Mouse (Mus musculus) liver, embryonic 16.5 days (tissue): Measurements from ENCODE around the gene Cnbp. TPM values are rescaled to one million over a fixed set of nuclear protein-coding genes. Genes with fewer than 3 reads are reported as not detected.

Experiments used
- ATAC-seq: fragments of 200-750 bp; cut with Nextera tagmentation; 2 replicates; pipeline ENCODE4 v1.8.0; 2017; ENCODE audit warnings: low read depth, mild to moderate bottlenecking, moderate number of reproducible peaks, moderate library complexity
- H3K27ac ChIP-seq: fragments of 300-500 bp; sonication (generic); 2 replicates; pipeline ENCODE4 v1.5.1; 2014; ENCODE audit warnings: mild to moderate bottlenecking, low read length
- H3K27me3 ChIP-seq: fragments of 300-500 bp; sonication (generic); 2 replicates; pipeline ENCODE4 v1.6.1; 2014; ENCODE audit warnings: low read depth, low read length, mixed read lengths; ENCODE audit not compliant: control insufficient read depth, insufficient read depth
- H3K36me3 ChIP-seq: fragments of 300-500 bp; sonication (generic); 2 replicates; pipeline ENCODE4 v1.6.1; 2014; ENCODE audit warnings: mild to moderate bottlenecking; ENCODE audit not compliant: control insufficient read depth, insufficient read depth
- H3K4me1 ChIP-seq: fragments of 300-500 bp; sonication (generic); 2 replicates; pipeline ENCODE4 v1.6.1; 2014; ENCODE audit warnings: low read depth, low read length, mixed read lengths; ENCODE audit not compliant: control insufficient read depth
- H3K4me2 ChIP-seq: fragments of 300-500 bp; sonication (generic); 2 replicates; pipeline ENCODE4 v1.6.1; 2014; ENCODE audit warnings: low read depth, low read length, mixed read lengths
- H3K4me3 ChIP-seq: fragments of 300-500 bp; sonication (generic); 2 replicates; pipeline ENCODE4 v1.5.1; 2014; ENCODE audit warnings: low read depth, mild to moderate bottlenecking, low read length
- H3K9ac ChIP-seq: fragments of 300-500 bp; sonication (generic); 2 replicates; pipeline ENCODE4 v1.6.1; 2014; ENCODE audit warnings: low read depth, low read length
- H3K9me3 ChIP-seq: fragments of 300-500 bp; sonication (generic); replicated peaks from 2 replicates; pipeline ENCODE4 v1.6.1; 2016; ENCODE audit warnings: low read length; ENCODE audit not compliant: control insufficient read depth
- WGBS: fragments of 180-500 bp; shearing (Covaris S2); extraction: QIAGEN DNeasy Blood & Tissue Kit; methylation state at CpG from one replicate; pipeline ENCODE4 v1.1.7; 2014; ENCODE audit not compliant: insufficient replicate concordance; 5-methylcytosine and 5-hydroxymethylcytosine counted together
- polyA plus RNA-seq: library from polyadenylated mRNA; unstranded; fragments of >200 nt; fragmentation: Nextera tagmentation; extraction: Ambion mirVana; gene quantifications from 2 replicates; pipeline ENCODE4 v1.2.1, GENCODE M21; 2015

Gene Cnbp
- polyA plus RNA-seq, 1 experiment from 2014 or later, result 486 TPM

DNA sequence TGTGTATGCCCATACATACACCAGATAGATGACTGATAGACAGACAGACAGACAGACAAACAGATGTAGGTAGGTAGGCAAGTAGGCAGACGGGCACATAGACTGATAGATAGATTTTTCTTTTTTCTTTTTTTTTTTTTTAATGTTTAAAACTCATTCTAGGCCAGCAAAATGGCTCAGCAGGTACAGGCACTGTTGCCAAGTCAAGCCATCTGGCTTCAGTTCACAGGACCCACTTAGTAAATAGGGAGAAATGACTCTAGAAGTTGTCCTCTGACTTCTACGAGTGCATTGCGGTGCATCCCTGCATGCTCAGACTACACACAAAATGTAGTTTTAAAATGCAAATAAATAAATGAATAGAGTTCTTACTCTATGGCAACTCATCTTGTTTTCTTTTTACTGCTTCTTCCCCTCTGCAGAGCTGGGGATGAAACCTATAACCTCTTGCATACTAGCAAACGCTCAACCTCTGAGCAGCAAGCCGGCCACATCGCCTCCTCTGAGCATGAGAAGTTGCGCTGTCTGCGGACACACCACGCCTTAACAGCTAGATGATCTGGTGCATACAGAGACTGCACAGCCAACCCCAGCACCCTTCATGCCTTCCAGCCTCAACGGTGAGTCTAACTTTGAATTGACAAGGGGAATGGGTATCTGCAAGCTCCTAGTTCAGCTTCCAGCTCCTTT is 56.9 kb downstream of the Cnbp start:
- Histone ChIP-seq H3K4me1 (peaks cover 73% of the 10 kb centered on the region), H3K27ac (peak overlapping the region; percentile 32), H3K9ac (no peak overlapping the region), H3K4me2 (no peak overlapping the region), H3K4me3 (no peak overlapping the region), H3K27me3 (no peaks in the 10 kb centered on the region), H3K36me3 (peaks cover 37% of the 10 kb centered on the region), H3K9me3 (no peaks in the 10 kb centered on the region)
- ATAC-seq, result no peak
- WGBS, result 91% methylated on average over 10 of the region's 10 CpGs

Other genes with a start within 250 kb of the Cnbp start
- gene Aplf, start 178.9 kb downstream of the Cnbp start, polyA plus RNA-seq, result 13.9 and 15.4 TPM in 2 replicates
- 0.18 and 0.23 TPM in 2 replicates for gene Efcc1, start 120.2 kb downstream of the Cnbp start, polyA plus RNA-seq
- 24.8 and 26.2 TPM in 2 replicates for gene Gp9, start 73.0 kb downstream of the Cnbp start, polyA plus RNA-seq
- gene Rab43, start 38.9 kb downstream of the Cnbp start, polyA plus RNA-seq, result 32.4 and 34.8 TPM in 2 replicates
- gene Gm45140, start 15.3 kb downstream of the Cnbp start, polyA plus RNA-seq, result 4.5 and 4.6 TPM in 2 replicates
- 17.5 and 24.2 TPM in 2 replicates for gene Isy1, start 12.3 kb downstream of the Cnbp start, polyA plus RNA-seq
- 58.1 and 59.3 TPM in 2 replicates for gene Copg1, start 36.7 kb upstream of the Cnbp start, polyA plus RNA-seq
- 14.9 and 17.5 TPM in 2 replicates for gene Hmces, start 62.8 kb upstream of the Cnbp start, polyA plus RNA-seq
- gene H1fx, start 130.5 kb upstream of the Cnbp start, polyA plus RNA-seq, result 0.55 and 0.79 TPM in 2 replicates
- 112 and 113 TPM in 2 replicates for gene Rab7, start 194.2 kb upstream of the Cnbp start, polyA plus RNA-seq
- 173 and 183 TPM in 2 replicates for gene Rpn1, start 233.4 kb upstream of the Cnbp start, polyA plus RNA-seq